Mouse (Mus musculus) cortical plate, adult 2 months (tissue): ENCODE results near the gene Lrrn4. TPM values are rescaled to one million over a fixed set of nuclear protein-coding genes. Genes with fewer than 3 reads are reported as not detected.

ENCODE experiments used
- H3K27ac ChIP-seq: fragments of 200-500 bp; 2 replicates; pipeline ENCODE4 v1.5.1; 2012; ENCODE audit warnings: low read length, control low read depth, inconsistent platforms; ENCODE audit not compliant: insufficient read depth
- H3K4me1 ChIP-seq: fragments of 200-500 bp; 2 replicates; pipeline ENCODE4 v1.6.1; 2011; ENCODE audit warnings: low read length; ENCODE audit not compliant: control insufficient read depth, insufficient read depth
- H3K4me3 ChIP-seq: fragments of 200-500 bp; 2 replicates; pipeline ENCODE4 v1.5.1; 2011; ENCODE audit warnings: mild to moderate bottlenecking, low read length, control low read depth; ENCODE audit not compliant: insufficient read depth
- CTCF ChIP-seq: fragments of 200-500 bp; IDR thresholded peaks from 2 replicates; pipeline ENCODE4 v1.5.1; 2011; ENCODE audit warnings: mild to moderate bottlenecking, control low read depth, low read length; ENCODE audit not compliant: insufficient read depth; ENCODE audit errors: extremely low read depth
- POLR2A ChIP-seq: fragments of 200-500 bp; IDR thresholded peaks from 2 replicates; pipeline ENCODE4 v1.6.1; 2011; ENCODE audit warnings: mild to moderate bottlenecking, low read length, control low read depth; ENCODE audit not compliant: insufficient read depth; ENCODE audit errors: extremely low read depth
- polyA plus RNA-seq: library from polyadenylated mRNA; depleted of rRNA; stranded (reverse); fragments of >200 nt; gene quantifications from 2 replicates; pipeline ENCODE4 v1.2.3, GENCODE M21; 2012; rRNA removed

The Lrrn4 gene
- polyA plus RNA-seq, 1 experiment, result 0.19 TPM

DNA sequence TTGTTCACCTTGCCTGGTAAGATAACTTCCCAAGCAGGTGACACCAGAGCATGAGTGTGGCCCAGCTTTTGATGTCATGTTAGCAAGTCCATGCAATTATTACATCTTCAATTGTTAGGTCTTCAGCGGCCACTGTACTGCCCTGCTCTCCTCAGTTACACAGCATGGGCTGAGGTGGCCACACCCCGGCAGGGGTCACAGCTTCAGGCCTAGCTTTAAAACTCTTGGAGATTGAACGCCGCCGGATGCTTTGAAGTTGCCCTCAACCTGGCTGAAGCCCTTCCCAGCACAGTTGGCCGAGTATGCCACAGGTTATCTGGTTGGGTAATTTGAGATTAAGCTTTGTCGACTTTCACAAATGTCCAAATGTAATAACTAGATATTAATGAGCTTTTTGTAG, 33.1 kb downstream of the Lrrn4 start:
- TF ChIP-seq POLR2A (no peak), CTCF (no peak)
- H3K4me3 ChIP-seq, result peak overlapping the region; percentile 94
- H3K4me1 ChIP-seq, result peaks cover 6% of the 10 kb centered on the region
- H3K27ac ChIP-seq, result no peak overlapping the region

DNA sequence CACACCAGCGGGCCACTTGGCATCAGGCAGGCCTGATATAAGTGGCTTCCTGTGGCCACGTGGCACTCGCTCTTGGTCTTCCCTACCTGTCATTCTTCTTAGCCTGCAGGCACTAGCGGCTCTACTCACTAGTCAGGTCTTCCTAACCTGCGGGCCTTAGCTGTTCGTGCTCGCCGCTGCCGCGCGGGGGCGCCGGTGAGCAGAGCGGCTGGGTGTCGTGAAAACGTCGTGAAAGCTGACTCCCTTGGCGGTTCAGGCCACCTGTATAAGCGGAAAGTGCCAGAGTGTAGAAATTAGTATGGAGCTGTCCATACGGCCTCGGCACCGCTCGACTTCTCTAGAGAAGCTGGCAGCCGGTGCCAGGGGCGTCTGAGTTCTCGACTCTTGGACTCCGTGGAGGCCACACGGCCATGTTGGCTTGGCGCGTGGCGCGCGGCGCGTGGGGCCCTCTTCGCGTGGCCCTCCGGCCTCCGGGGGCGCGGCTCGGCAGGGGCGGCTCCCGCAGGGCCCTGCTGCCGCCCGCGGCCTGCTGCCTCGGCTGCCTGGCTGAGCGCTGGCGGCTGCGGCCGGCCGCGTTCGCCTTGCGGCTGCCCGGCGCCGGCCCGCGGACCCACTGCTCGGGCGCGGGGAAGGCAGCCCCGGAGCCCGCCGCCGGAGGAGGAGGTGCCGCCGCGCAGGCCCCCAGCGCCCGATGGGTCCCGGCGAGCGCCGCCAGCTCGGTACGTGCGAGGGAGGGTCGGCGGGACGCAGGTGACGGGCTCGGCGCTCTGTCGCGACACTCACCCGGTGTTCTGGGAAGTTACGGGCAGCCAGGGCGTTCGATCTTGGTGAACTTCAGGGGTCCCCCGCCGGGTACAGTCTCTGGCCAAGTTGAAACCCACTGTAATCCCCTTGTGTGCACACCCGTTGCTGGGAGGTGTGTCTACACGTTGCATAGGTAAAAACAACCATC, 34.0 kb downstream of the Lrrn4 start, which contains the start of gene Crls1:
TSS of gene Crls1 (plus strand) at position 260 of the 952 bp plus-strand sequence.
- no peak within 1 kb of the TSS for H3K27ac ChIP-seq
- TF ChIP-seq CTCF, result peak; percentile 71
- TF ChIP-seq POLR2A, result peak; percentile 63
- H3K4me1 ChIP-seq, result peaks cover 6% of the 10 kb centered on the region
- peak within 1 kb of the TSS; percentile 94 for H3K4me3 ChIP-seq

DNA sequence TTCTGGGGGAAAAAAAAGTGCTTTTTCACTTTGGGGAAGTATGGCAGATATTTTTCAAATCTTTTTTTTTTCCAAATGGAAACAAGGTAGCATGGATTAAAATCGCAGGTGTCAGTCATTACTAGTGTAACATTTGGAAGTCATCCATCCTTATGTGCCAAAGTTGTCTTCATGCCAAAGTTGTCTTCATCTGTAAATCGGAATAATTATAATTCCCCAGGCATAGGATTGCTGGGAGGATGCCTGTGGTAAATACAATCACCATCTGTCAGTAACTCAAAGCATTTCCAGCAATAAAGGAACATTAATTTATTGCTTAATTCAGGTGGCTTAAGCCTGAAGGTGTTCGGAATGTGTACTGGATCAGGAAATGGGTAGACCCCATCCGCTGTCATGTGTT, 39.6 kb downstream of the Lrrn4 start:
- H3K27ac ChIP-seq, result no peak overlapping the region
- no peak overlapping the region for H3K4me3 ChIP-seq
- no peak for TF ChIP-seq CTCF
- no peak for TF ChIP-seq POLR2A
- no peaks in the 10 kb centered on the region for H3K4me1 ChIP-seq

Other genes with a start within 250 kb of the Lrrn4 start
- 21.7 and 23.4 TPM in 2 replicates for gene Shld1, start 194.0 kb downstream of the Lrrn4 start, polyA plus RNA-seq
- gene Chgb, start 99.6 kb downstream of the Lrrn4 start, polyA plus RNA-seq, result 234 and 289 TPM in 2 replicates
- 25.3 and 28.6 TPM in 2 replicates for gene Trmt6, start 64.8 kb downstream of the Lrrn4 start, polyA plus RNA-seq
- 3.4 and 3.9 TPM in 2 replicates for gene Mcm8, start 64.8 kb downstream of the Lrrn4 start, polyA plus RNA-seq
- 28.3 TPM in 2 replicates for gene Crls1, start 34.2 kb downstream of the Lrrn4 start, polyA plus RNA-seq
- gene Fermt1, start 65.0 kb upstream of the Lrrn4 start, polyA plus RNA-seq, result 0.09 and 0.25 TPM in 2 replicates